Mouse (Mus musculus) mesoderm, embryonic 11.5 days (tissue): ENCODE results near the gene Tril.

ENCODE experiments used
- DNase-seq: peaks from one replicate; pipeline ENCODE4 v3.0.0-alpha.2; 2012; ENCODE audit warnings: low read depth, low spot score

The Tril gene

DNA sequence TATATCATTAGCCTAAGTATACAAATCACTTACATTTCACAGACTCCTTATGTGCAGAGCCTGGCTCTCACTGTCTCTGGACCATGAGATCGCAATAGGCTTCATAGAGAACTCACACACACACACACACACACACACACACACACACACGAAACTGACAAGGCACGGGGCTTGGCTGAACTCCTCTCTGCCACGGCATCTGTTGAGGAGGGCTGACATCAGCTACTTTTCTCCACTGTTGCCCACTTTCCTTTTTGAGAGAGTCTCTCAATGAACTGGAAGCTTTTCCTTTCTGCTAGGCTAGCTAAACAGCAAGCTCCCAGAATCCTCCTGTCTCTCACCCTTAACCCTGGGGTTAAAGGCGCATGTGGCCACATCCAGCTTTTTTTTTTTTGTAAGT is 14.6 kb downstream of the Tril start:
- DNase-seq, result no peak

DNA sequence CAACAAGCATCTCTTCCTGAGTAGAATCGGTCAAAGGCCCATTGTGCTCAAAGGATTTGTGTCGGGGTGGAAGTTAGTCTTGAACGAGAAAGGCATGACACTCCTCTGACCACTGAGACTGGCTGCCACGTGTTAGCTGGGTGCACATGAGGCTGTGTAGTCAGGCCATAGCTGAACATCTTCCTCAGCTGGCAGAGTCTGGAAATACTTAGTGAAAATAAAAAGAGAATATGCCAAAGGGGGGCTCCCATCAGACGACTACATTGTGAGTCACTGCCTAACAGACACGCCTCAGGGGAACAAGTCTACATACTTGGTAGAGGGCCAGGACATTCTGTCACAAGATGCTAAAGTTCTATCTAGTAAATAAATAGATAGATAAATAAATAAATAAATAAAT is 16.5 kb downstream of the Tril start:
- no peak for DNase-seq

DNA sequence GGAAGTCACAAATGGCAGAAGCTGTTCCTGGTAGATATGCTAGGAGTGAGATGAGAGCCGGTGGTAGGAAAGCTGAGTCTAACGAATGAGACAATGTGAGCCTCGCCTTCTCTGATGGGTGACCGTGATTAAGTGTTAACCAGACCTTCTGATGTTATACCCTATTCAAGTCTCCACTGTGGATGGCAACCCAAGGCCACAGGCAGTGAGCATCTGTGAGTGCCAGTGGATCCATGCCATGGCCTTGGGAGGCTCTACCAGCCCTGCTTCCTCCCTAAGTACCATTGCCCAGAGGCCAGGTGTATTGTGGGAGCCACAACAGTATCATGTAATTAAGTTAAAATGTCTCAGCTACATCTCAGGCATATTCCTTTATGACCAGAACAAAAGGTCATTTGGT is 17.1 kb downstream of the Tril start:
- no peak for DNase-seq

DNA sequence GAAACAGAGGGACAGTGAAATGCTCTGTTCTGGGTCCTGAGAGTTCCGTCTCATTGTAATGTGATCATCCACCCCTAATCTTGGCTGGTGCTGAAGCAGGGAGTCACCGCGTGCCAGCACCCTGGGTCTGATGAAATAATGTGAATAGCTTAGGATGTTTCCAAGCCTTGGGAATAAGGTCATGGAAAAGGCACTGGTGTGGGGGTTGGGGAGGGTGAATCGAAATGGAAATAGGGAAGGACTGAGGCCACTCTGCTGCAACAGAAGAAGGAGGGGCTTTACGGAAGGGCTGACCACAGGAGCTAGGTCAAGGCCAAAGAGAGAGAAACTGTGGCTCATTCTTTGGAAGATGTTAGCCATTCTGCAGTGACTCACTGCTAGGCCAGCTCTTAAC is 18.7 kb downstream of the Tril start:
- DNase-seq, result no peak

DNA sequence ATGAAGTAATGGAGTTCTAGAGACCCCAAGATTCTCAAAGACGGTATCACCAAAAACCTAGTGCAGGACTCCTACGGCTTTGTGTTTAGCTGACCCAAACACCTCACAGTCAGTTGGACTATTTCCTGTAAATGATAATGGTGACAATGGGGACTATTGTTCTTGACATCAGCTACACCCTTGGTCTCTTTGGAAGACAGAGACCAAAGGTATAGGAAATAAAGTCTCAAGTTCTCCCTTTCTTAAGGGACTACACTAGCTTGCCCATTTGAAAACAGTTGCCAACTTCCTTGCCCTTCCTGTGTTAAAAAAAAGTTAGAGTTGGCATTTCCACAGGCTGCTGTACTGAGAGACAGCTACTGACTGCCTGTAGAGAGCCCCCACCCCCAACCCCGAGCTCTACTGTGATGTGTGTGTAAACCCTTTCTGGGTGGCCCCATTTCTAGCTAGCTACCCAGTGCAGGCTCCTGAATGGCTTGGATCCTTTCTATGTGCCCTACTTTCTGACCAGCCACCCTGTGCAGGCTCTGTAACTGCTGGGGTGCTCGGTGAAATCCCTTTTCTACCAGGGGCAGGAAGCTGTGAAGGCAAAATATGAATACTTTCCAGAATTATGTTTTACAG is 19.2 kb downstream of the Tril start:
- no peak for DNase-seq

DNA sequence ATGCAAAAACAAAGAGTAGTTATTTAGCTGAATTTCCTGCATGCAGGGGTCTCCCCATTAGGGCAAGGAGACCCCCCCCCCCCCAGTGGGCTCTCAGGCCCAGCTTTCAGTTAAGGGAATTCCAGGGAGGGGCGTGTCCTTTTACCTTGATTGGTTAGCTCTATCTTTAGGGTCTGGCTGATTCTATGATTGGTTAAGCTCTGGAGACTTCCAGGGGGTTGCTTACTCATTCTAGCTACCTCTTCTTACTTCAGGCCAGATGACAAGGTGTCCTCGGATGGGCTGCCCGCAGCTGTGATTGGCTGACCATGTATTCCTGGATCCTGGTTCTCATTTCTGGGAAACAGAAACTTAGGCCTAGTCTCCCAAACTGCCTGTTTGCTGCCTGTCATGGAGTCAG is 21.8 kb downstream of the Tril start:
- DNase-seq, result no peak

DNA sequence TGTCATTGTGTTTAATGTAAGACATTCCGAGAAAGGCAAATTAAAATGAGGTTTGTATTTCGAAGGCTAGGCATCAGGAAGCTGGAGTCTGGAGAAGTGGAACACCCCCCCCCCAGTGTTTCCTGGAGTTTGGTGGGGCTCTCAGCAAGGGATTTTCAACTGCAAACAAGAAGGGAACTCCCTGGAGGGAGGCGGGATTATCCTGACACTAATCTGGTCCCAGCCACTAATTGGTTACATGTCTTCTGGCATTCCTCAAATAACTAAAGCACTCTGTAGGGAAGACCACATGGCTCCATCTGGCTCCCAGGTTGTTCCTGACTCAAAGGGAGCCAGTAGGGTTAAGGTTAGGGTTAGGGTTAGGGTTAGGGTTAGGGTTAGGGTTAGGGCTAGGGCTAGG is 23.8 kb downstream of the Tril start:
- DNase-seq, result no peak

DNA sequence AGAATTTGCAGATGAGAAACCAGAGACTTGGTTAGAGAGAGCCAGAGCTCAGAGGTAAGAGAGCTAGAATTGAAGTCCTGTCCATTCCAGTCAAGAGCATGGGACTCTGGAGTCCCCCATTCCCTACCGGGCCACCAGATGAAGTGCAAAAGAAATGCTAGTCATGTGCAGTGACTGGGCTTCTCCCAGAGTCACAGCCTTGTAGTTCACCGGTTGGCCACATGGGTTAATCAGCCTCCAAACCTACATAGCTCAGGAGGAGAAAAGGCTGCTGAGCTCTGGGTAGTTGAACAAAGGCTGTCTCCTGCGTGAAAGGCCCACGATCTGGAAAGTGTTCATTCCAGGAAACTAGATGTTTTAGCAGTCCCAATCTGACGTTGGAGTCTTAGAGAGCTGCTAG is 24.8 kb downstream of the Tril start:
- DNase-seq, result peak; percentile 77

DNA sequence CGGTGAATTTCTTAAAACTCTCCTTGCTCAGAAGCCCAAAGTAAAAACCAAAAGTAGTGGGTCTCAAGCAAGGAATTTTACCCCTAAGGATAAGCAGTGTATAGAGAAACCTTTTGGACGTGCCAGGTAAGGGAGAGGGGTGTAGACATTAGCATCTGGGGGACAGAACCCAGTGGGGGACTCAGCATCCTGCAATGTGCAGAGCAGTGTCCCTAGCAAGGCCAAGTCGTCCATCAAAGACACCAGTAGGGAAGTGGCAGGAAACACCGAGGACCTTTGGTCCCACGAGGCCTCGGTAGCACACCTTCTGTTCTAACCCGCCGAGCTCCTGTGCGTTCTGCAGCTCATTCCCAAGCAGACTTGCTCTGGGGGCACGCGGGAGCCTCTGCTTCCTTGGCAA is 25.6 kb downstream of the Tril start:
- DNase-seq, result no peak

DNA sequence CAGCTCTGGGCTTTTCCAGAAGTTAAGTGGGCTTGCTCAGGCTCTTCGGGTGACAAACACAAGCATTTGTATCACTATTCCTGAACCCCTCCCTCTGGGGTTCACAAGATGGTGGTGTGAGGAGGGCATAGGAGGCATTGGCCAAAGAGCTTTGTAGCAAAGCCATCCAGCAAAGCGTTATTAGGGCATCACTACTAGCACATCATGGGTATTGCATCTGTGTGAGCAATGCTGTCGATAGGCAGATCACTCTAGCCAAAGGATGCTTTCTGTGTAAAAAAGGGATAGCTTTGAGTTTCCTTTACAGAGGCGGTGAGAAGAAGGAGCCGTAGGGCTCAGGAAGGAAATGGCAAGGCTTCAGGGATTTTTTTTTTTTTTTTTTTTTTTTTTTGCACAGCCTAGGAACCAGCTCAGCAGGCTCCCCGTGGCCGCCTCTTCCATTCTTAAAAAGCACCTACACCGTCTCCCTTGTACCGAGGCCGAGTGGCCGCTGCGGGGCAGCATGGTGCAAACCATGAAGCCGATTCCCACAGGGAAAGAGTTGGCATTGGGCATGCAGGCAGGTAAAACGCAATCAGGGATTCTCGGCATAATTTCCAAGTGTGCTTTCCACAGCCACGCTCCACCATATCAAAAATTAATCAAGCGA is 26.2 kb downstream of the Tril start:
- peak; percentile 73 for DNase-seq

DNA sequence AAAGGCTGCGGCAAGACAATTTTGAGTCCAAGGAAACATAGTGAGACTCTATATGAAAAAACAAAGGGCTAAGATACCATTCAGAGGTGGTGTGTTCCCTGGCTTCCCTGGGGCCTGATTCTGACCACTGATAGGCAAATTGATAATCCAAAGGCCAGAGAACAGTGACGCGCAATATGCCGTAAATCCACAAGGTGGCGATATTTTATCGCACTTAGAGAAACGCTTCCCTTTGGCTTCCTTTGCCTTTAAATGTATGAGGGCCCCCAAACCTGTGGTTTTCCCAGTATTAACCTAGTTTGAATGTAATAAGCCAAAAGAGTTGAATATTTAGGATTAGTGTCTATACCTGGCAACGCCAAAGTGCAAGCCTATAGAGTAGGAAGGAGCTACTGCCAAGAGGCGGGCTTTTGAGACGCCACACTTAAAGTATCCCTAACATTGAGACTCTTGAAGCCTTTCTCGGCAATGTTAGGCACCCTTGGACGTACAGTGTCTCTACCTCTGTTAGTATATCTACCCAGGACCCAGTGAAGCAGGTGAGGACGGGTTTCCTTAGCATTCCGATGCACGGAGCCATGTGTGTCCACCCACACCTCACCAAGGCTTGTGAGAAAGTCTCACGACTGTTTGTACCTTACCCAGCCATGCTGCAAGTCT is 37.6 kb downstream of the Tril start:
- DNase-seq, result peak; percentile 77

DNA sequence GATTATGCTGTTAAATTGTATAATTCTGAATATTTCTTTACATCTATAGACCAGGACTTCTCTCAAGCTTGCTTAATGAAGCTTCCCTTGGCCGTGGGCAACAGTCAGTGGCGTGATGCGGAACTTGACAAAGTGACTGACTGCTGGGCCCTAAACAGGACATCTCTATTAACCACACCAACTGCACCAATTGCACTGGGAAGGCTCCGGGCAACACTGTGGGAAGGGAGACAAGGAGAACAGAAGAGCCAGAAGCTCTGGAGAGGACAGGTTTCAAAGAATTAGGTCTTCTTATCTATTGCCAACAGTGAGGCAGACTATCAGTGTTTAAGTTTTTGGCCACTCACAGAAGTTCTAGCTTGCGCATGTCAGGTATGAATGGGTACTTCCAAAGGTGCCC is 38.4 kb downstream of the Tril start:
- DNase-seq, result no peak

DNA sequence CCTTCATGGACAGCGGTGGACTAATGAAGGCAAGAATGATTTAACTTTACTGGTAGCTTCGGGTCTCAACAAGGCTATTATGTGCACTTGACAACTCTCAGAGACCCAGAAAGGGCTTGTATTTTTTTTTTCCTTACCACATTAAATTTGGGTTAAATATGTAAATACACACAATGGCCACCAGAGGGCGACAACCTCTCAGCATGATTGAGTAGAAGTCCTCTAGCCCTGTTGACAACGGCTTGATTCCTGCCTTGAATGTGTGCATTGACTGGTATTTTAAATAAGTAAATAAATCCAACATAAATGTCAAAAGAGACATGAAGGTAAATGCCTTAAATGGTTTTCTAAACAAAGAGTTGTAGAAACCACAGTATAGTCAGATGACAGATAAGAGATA is 39.5 kb downstream of the Tril start:
- peak; percentile 81 for DNase-seq

DNA sequence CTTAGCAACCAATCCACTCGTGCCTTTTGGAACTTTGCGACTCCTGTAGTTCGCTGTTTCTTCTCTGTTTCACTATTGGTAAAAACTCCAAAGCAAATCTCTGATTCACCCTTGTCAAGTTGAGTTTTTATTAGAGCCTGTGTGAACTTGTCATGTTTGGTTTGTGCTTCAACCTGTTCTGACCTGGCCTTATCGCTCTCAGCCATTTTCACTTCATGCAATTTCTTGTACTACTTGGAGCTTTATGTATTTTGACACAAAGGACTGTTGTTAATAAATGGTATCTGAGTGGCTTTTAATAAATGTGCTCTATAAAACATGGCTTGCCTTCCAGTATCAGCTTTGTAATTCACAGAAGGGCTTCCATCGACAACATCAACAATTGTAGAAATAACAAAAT is 40.6 kb downstream of the Tril start:
- DNase-seq, result no peak

DNA sequence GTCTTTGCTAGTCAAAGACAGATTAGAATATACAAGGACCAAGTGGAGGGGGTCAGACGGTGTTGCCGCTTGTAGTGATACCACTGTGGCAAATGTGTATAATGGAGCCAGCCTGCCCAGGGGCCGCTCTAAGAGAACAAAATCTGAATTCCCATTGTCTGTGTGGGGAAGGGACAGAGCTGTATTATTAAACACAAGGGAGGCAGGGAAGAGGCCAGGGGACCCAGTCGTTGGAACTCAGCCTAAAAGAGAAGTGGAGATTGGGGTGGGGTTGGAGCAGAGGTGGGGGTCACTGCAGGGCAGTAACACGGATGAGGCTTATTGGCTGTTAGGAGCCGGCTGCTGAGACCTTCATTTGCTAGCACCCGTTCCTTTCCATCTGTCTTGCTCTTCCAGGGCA is 41.1 kb downstream of the Tril start:
- no peak for DNase-seq

DNA sequence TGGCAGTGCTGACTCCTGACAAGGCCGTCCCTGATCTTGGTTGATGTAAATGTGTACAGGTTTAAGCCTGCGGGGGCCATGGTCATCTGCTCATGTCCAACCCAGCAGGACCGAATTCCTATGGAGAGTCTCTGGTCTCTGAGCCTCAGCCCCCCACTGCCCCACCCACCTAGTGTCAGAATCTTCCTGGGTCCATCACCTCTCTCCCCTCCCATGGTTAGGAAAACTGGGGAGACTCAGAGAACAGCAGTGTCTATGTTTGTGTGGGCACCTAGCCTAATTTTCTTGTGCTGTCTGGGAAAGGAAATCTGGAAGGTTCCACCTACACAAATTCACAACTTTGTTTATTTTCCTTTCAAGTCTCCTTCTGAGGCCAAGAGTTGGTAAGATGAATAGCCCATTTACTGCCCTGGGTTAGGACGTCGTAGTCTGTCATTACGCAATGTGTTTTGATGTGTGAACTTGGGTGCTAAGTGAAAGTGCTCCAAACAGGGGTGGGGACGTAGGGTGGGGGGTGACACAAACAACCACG is 42.1 kb downstream of the Tril start:
- DNase-seq, result no peak

DNA sequence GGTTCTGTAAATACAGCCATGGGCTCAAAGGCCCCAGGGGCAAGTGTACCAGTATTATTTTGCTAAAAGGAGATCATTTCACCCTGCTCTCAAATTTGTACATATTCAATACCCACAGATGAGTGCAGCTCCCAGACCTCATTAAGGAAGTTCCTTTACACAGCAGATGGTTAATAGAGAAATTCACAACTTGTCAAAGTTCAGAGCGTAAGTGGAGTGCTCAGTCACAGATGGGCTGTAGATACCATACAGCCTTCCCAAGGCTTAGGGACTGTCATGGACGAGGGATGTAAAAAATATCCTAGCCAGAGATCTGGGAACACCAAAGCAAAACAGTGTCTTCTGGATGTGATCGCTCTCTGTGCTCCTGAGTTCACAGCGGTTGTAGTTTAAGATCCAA is 52.4 kb downstream of the Tril start:
- DNase-seq, result no peak

DNA sequence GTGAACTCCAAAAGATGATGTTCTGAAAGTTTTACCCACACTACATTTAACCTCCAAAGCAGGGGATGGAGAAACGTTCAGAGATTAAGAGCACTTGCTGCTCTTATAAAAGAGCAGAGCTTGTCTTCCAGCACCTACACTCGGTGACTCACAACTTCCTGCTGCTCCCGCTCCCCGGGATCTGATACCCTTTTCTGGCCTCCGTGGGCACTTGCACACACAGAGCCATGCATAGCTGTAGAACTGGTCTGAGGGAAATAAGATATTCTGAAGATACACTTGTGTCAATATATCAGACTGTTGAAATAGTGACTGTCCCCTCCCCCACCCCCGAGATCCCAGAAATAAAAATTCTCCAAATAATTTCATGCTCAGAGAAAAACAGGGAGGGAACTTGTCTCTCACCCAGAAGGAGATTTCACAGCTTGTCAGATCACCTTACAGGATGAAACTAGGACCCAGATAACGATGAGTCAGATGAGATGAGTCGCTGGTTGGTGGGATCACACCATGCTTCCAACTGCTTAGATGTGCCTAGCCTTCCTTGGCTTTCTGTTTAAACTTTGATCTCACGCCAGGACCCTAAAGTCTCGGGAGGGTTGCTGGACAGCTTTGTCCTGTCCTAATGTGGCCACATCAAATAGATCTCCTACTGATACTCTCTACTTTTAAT is 54.3 kb downstream of the Tril start:
- no peak for DNase-seq

DNA sequence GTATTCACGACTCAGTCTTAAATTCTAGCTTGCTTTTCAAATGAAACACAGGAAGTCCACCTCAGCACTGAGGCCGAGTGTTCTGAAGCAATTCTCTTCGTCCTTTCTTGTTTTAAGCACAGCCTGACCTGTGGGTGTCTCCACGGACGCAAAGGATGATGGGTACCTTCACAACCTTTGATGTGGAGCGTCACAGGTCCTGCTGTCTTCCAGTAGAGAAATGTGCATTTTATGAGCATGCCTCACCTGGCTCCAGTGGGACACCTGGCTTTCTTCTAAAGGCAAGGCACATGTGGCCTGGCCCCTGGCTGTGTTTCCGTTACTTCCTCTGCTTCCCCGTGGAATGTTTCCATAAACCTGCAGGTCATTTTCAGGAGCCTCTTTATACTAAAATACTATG is 54.9 kb downstream of the Tril start:
- DNase-seq, result no peak
